Mouse (Mus musculus): ENCODE results near the gene Taf5l.

GRCm38 (mm10) chr8:123993597-123993996 lies 27.6 kb downstream of the Taf5l start:
- TF ChIP-seq POLR2A (IDR thresholded peaks at IDR 0.05; ENCODE audit: low read depth, low read length) = no peak
- no peak for TF ChIP-seq CTCF (conservative IDR thresholded peaks at IDR 0.05; ENCODE audit: insufficient read depth, insufficient read length, low read depth, low read length)
